In genomic region chr11:107354499-107355143, GRCm38 (mm10) we compare ENCODE assay signal across 9 mouse cellular contexts.
DNase-seq lines count a peak whose midpoint lies in the region; ATAC-seq and TF ChIP-seq lines count a peak whose summit lies in the region.
"Had no signal": no experiment of that assay in that cellular context is flagged by ENCODE, and none has a peak within 500 bp of the region (broad histone marks: within the 10 kb centered on the region; RNA-seq: fewer than 3 reads in every experiment).

No protein-coding gene starts in this region.

- no peaks in the 10 kb centered on the region for H3K9me3 ChIP-seq in forebrain, embryonic 12.5 days
- no peaks in the 10 kb centered on the region for H3K9me3 ChIP-seq in forebrain, embryonic 14.5 days (replicated peaks; ENCODE audit: control insufficient read depth, low read length)
- no peaks in the 10 kb centered on the region for H3K9me3 ChIP-seq in ES-Bruce4 (replicated peaks; ENCODE audit: control insufficient read depth, insufficient read depth, low read length, poor library complexity, severe bottlenecking)
- H3K9me3 ChIP-seq in heart, embryonic 13.5 days: no peaks in the 10 kb centered on the region

- no peaks in the 10 kb centered on the region for H3K36me3 ChIP-seq in forebrain, embryonic 12.5 days (replicated peaks)
- H3K36me3 ChIP-seq in forebrain, embryonic 14.5 days (ENCODE audit: control insufficient read depth, insufficient read depth, low read length): no peaks in the 10 kb centered on the region
- no peaks in the 10 kb centered on the region for H3K36me3 ChIP-seq in ES-Bruce4 (ENCODE audit: control insufficient read depth, insufficient read depth, low read length, poor library complexity, severe bottlenecking)
- H3K36me3 ChIP-seq in heart, embryonic 13.5 days: no peaks in the 10 kb centered on the region

- no peak for DNase-seq in forebrain, embryonic 14.5 days (ENCODE audit: low spot score)
- DNase-seq in layer of hippocampus, adult 2 months (ENCODE audit: low spot score in 2 of 2): no peak
- no peak for DNase-seq in layer of hippocampus, adult 9-10 months (ENCODE audit: low spot score)
- no peak for DNase-seq in layer of hippocampus, postnatal 10 days (ENCODE audit: low spot score in 2 of 2)
- no peak for DNase-seq in right cerebral cortex, adult 2 months (ENCODE audit: low spot score in 2 of 2)

- 89% methylated on average over 8 of the region's 8 CpGs for WGBS in forebrain, embryonic 12.5 days
- 86% methylated on average over 8 of the region's 8 CpGs for WGBS in forebrain, embryonic 14.5 days
- 74% methylated on average over 8 of the region's 8 CpGs for WGBS in heart, embryonic 13.5 days

- peak; percentile 87 for TF ChIP-seq EP300 in ES-Bruce4 (IDR thresholded peaks at IDR 0.05; ENCODE audit: insufficient read depth, low read depth, low read length)

- TF ChIP-seq POLR2A in ES-Bruce4 (IDR thresholded peaks at IDR 0.05; ENCODE audit: insufficient read depth, low read length): no peak

- H3K27ac ChIP-seq in forebrain, embryonic 12.5 days: 0 out of 2 replicates have a peak overlapping the region, but pooled peaks have one; percentile 5
- H3K27ac ChIP-seq in forebrain, embryonic 14.5 days (ENCODE audit: low read depth, low read length): no peak overlapping the region
- peak overlapping the region; percentile 83; the same call in 1 of the 2 replicates for H3K27ac ChIP-seq in layer of hippocampus, adult 2 months
- H3K27ac ChIP-seq in ES-Bruce4 (ENCODE audit: insufficient read depth, low read length): peak overlapping the region; percentile 93
- peak overlapping the region; percentile 12; the same call in 1 of the 2 replicates for H3K27ac ChIP-seq in heart, embryonic 13.5 days (replicated peaks)

- H3K4me1 ChIP-seq in forebrain, embryonic 12.5 days: peaks cover 33% of the 10 kb centered on the region
- H3K4me1 ChIP-seq in forebrain, embryonic 14.5 days (ENCODE audit: control insufficient read depth, insufficient read depth, low read length): 0 out of 2 replicates have a peak, but pooled peaks cover 9% of the 10 kb centered on the region
- peaks cover 24% of the 10 kb centered on the region for H3K4me1 ChIP-seq in ES-Bruce4 (ENCODE audit: control insufficient read depth, insufficient read depth, low read length)
- peaks cover 37% of the 10 kb centered on the region for H3K4me1 ChIP-seq in heart, embryonic 13.5 days

- ATAC-seq in forebrain, embryonic 12.5 days (ENCODE audit: low FRiP score): no peak
- no peak for ATAC-seq in forebrain, embryonic 14.5 days
- no peak; the same call in 1 of the 2 replicates for ATAC-seq in heart, embryonic 13.5 days (ENCODE audit: extremely low read depth, insufficient number of reproducible peaks, low FRiP score, low TSS enrichment)
- ATAC-seq: Patski had no signal

- no peak overlapping the region for H3K4me2 ChIP-seq in forebrain, embryonic 12.5 days
- no peak overlapping the region for H3K4me2 ChIP-seq in forebrain, embryonic 14.5 days (ENCODE audit: low read length)
- H3K4me2 ChIP-seq in heart, embryonic 13.5 days: no peak overlapping the region

- TF ChIP-seq CTCF in layer of hippocampus, adult 2 months (conservative IDR thresholded peaks at IDR 0.05): no peak
- TF ChIP-seq CTCF in ES-Bruce4 (IDR thresholded peaks at IDR 0.05; ENCODE audit: low read depth, low read length): no peak

- H3K27me3 ChIP-seq in forebrain, embryonic 12.5 days: no peaks in the 10 kb centered on the region
- H3K27me3 ChIP-seq in forebrain, embryonic 14.5 days (replicated peaks; ENCODE audit: control insufficient read depth, insufficient read depth, low read length): no peaks in the 10 kb centered on the region
- H3K27me3 ChIP-seq in ES-Bruce4 (ENCODE audit: control insufficient read depth, insufficient read depth, low read length, poor library complexity, severe bottlenecking): no peaks in the 10 kb centered on the region
- no peaks in the 10 kb centered on the region for H3K27me3 ChIP-seq in heart, embryonic 13.5 days (replicated peaks)
- H3K27me3 ChIP-seq: Patski had no signal

- H3K9ac ChIP-seq in forebrain, embryonic 12.5 days: no peak overlapping the region
- H3K9ac ChIP-seq in forebrain, embryonic 14.5 days (ENCODE audit: low read length): no peak overlapping the region
- no peak overlapping the region for H3K9ac ChIP-seq in ES-Bruce4 (ENCODE audit: low read depth, poor library complexity, severe bottlenecking)
- H3K9ac ChIP-seq in heart, embryonic 13.5 days: no peak overlapping the region

- H3K4me3 ChIP-seq in forebrain, embryonic 12.5 days (replicated peaks): no peak overlapping the region
- H3K4me3 ChIP-seq in forebrain, embryonic 14.5 days (ENCODE audit: low read depth, low read length): no peak overlapping the region
- H3K4me3 ChIP-seq in layer of hippocampus, adult 2 months: no peak overlapping the region
- no peak overlapping the region for H3K4me3 ChIP-seq in ES-Bruce4 (ENCODE audit: low read depth, low read length)
- H3K4me3 ChIP-seq in heart, embryonic 13.5 days: no peak overlapping the region
